Mouse (Mus musculus) adrenal gland, adult 2 months (tissue): ENCODE data around the gene Lsamp. TPM values are rescaled to one million over a fixed set of nuclear protein-coding genes. Genes with fewer than 3 reads are reported as not detected.

ENCODE experiments used
- DNase-seq: peaks from one replicate; pipeline ENCODE4 v3.0.0; 2021
- polyA plus RNA-seq: library from polyadenylated mRNA; depleted of rRNA; stranded (reverse); fragments of >200 nt; gene quantifications from 2 replicates; pipeline ENCODE4 v1.2.3, GENCODE M21; 2012
- total RNA-seq, 2 experiments: library from RNA; stranded (reverse); gene quantifications; 2 replicates each; pipeline ENCODE4 v1.2.3; 2021

The Lsamp gene
- total and polyA plus RNA-seq, 3 experiments = 0.79 to 7.0 (median 4.6) TPM

- no peak for DNase-seq
Measured at GRCm38 (mm10) chr16:41551164-41551563, 1567.0 kb downstream of the Lsamp start.

- no peak for DNase-seq
Measured at GRCm38 (mm10) chr16:41551851-41552262, 1567.7 kb downstream of the Lsamp start.

- DNase-seq = no peak
Measured at GRCm38 (mm10) chr16:41557104-41557503, 1572.9 kb downstream of the Lsamp start.

- DNase-seq = no peak
Measured at GRCm38 (mm10) chr16:41565233-41565632, 1581.1 kb downstream of the Lsamp start.

GRCm38 (mm10) chr16:41588675-41589301, 1604.6 kb downstream of the Lsamp start:
- DNase-seq = no peak

- no peak for DNase-seq
Measured at GRCm38 (mm10) chr16:41612229-41612628, 1628.1 kb downstream of the Lsamp start.

- DNase-seq = no peak
Measured at GRCm38 (mm10) chr16:41623871-41624270, 1639.7 kb downstream of the Lsamp start.

- DNase-seq = no peak
Measured at GRCm38 (mm10) chr16:41633898-41634297, 1649.7 kb downstream of the Lsamp start.

GRCm38 (mm10) chr16:41640876-41641275, 1656.7 kb downstream of the Lsamp start:
- DNase-seq = no peak

GRCm38 (mm10) chr16:41653261-41653660, 1669.1 kb downstream of the Lsamp start:
- no peak for DNase-seq

GRCm38 (mm10) chr16:41674316-41675038, 1690.3 kb downstream of the Lsamp start:
- no peak for DNase-seq

- DNase-seq = no peak
Measured at GRCm38 (mm10) chr16:41675774-41676173, 1691.6 kb downstream of the Lsamp start.

GRCm38 (mm10) chr16:41692435-41692834, 1708.3 kb downstream of the Lsamp start:
- peak; percentile 8 for DNase-seq

- DNase-seq = no peak
Measured at GRCm38 (mm10) chr16:41701790-41702428, 1717.7 kb downstream of the Lsamp start.

GRCm38 (mm10) chr16:41728900-41729585, 1744.9 kb downstream of the Lsamp start:
- no peak for DNase-seq

GRCm38 (mm10) chr16:41729911-41730310, 1745.8 kb downstream of the Lsamp start:
- no peak for DNase-seq

- peak; percentile 5 for DNase-seq
Measured at GRCm38 (mm10) chr16:41745037-41745436, 1760.9 kb downstream of the Lsamp start.

GRCm38 (mm10) chr16:41746235-41746911, 1762.2 kb downstream of the Lsamp start:
- DNase-seq = no peak

- no peak for DNase-seq
Measured at GRCm38 (mm10) chr16:41747874-41748273, 1763.7 kb downstream of the Lsamp start.

GRCm38 (mm10) chr16:41748759-41749158, 1764.6 kb downstream of the Lsamp start:
- DNase-seq = no peak

GRCm38 (mm10) chr16:41764285-41764684, 1780.1 kb downstream of the Lsamp start:
- no peak for DNase-seq
